Mouse (Mus musculus) G1E (cell line): Measurements from ENCODE around the gene Rasal1.

ENCODE experiments used
- CTCF ChIP-seq: IDR thresholded peaks from 2 replicates; pipeline ENCODE4 v1.5.1; 2012; ENCODE audit warnings: low read depth, low read length, inconsistent platforms, mixed read lengths
- GATA1 ChIP-seq: IDR thresholded peaks from 2 replicates; pipeline ENCODE4 v1.6.1; 2012; ENCODE audit warnings: borderline replicate concordance, low read length, inconsistent platforms, mixed read lengths
- GATA2 ChIP-seq: IDR thresholded peaks from 2 replicates; pipeline ENCODE4 v1.6.1; 2012; ENCODE audit warnings: low read depth, low read length, inconsistent platforms, borderline replicate concordance
- POLR2AphosphoS5 ChIP-seq: IDR thresholded peaks from 2 replicates; pipeline ENCODE4 v1.6.1; 2012; ENCODE audit warnings: low read depth, low read length, inconsistent platforms; ENCODE audit not compliant: insufficient replicate concordance
- TAL1 ChIP-seq: conservative IDR thresholded peaks from 2 replicates; pipeline ENCODE4 v1.6.1; 2012; ENCODE audit warnings: low read depth, low read length, inconsistent platforms, mixed read lengths

GRCm38 (mm10) chr5:120656281-120656751 lies 7.7 kb downstream of the Rasal1 start:
- TF ChIP-seq GATA1 = no peak
- TF ChIP-seq CTCF = no peak
- no peak for TF ChIP-seq TAL1
- TF ChIP-seq GATA2 = no peak
- TF ChIP-seq POLR2AphosphoS5 = no peak
